Mouse (Mus musculus) myocyte (in vitro differentiated cells): ENCODE measurements at regions not wholly inside any gene's neighbourhood (a gene's known extent, or its start where the extent isn't known, plus 50 kb on each side); places are given as distances from the start of the nearest gene placed in this dataset.
"Not testable (repeated sequence)": the region's sequence is repeated elsewhere in the genome, so short reads cannot be mapped to it uniquely, and the experiment has no call there.

ENCODE experiments used
- CEBPB ChIP-seq: IDR thresholded peaks from 2 replicates; pipeline ENCODE4 v1.6.1; 2011; ENCODE audit warnings: mild to moderate bottlenecking, moderate library complexity; ENCODE audit not compliant: poor library complexity, insufficient read depth, severe bottlenecking
- E2F4 ChIP-seq: IDR thresholded peaks from one replicate; pipeline ENCODE4 v1.6.1; 2011; ENCODE audit warnings: mild to moderate bottlenecking, control low read depth, moderate library complexity; ENCODE audit not compliant: insufficient read depth
- MAX ChIP-seq: IDR thresholded peaks from one replicate; pipeline ENCODE4 v1.6.1; 2011; ENCODE audit warnings: low read depth, mild to moderate bottlenecking, control low read depth
- MYOD1 ChIP-seq, 3 experiments: IDR thresholded peaks; one replicate each; pipeline ENCODE4 v1.6.1; 2011; ENCODE audit warnings: control low read depth in 2 of 3, low read depth in 2 of 3, mild to moderate bottlenecking in 2 of 3, moderate library complexity in 1 of 3; ENCODE audit not compliant: insufficient read length in 2 of 3, control insufficient read depth in 1 of 3
- MYOG ChIP-seq, 3 experiments: IDR thresholded peaks; one replicate each; pipeline ENCODE4 v1.6.1; 2011; ENCODE audit warnings: control low read depth in 2 of 3, low read depth in 2 of 3, mild to moderate bottlenecking in 2 of 3; ENCODE audit not compliant: insufficient read length in 2 of 3, control insufficient read depth in 1 of 3, insufficient read depth in 1 of 3
- POLR2A ChIP-seq: IDR thresholded peaks from one replicate; pipeline ENCODE4 v1.6.1; 2011; ENCODE audit warnings: low read depth, mild to moderate bottlenecking, control low read depth, moderate library complexity; ENCODE audit not compliant: insufficient read length
- POLR2AphosphoS2 ChIP-seq: IDR thresholded peaks from one replicate; pipeline ENCODE4 v1.6.1; 2011; ENCODE audit warnings: low read depth, control low read depth; ENCODE audit not compliant: insufficient read length
- REST ChIP-seq: IDR thresholded peaks from one replicate; pipeline ENCODE4 v1.6.1; 2011; ENCODE audit warnings: mild to moderate bottlenecking, control low read depth, moderate library complexity; ENCODE audit not compliant: insufficient read depth, insufficient read length
- SRF ChIP-seq: IDR thresholded peaks from one replicate; pipeline ENCODE4 v1.6.1; 2011; ENCODE audit warnings: low read depth; ENCODE audit not compliant: control insufficient read depth, insufficient read length
- TCF12 ChIP-seq: IDR thresholded peaks from one replicate; pipeline ENCODE4 v1.6.1; 2011; ENCODE audit warnings: mild to moderate bottlenecking, control low read depth; ENCODE audit not compliant: poor library complexity, insufficient read depth, severe bottlenecking
- TCF3 ChIP-seq: IDR thresholded peaks from one replicate; pipeline ENCODE4 v1.6.1; 2011; ENCODE audit warnings: low read depth, control low read depth; ENCODE audit not compliant: insufficient read length
- USF1 ChIP-seq: IDR thresholded peaks from one replicate; pipeline ENCODE4 v1.6.1; 2011; ENCODE audit warnings: low read depth, mild to moderate bottlenecking, control low read depth, moderate library complexity

- TF ChIP-seq POLR2A; MAX; E2F4; USF1; TCF12; POLR2AphosphoS2; MYOG (IDR thresholded peaks at IDR 0.05; ENCODE audit: control insufficient read depth in 1 of 3, insufficient read depth in 1 of 3, insufficient read length in 2 of 3, low read depth in 2 of 3); MYOD1 (IDR thresholded peaks at IDR 0.05; ENCODE audit: control insufficient read depth in 1 of 3, insufficient read length in 2 of 3, low read depth in 2 of 3); TCF3; CEBPB; SRF; REST: not testable (repeated sequence)
Observed at GRCm38 (mm10) chr14:52855339-52855738, 359.8 kb upstream of the Olfr1507 start.
